Mouse (Mus musculus) heart, postnatal 0 days (tissue): ENCODE measurements around the gene Krt81. TPM values are rescaled to one million over a fixed set of nuclear protein-coding genes. Genes with fewer than 3 reads are reported as not detected.
A peak's percentile ranks its signal among the peaks of the same experiment; 100 is the strongest.

Source experiments
- ATAC-seq: fragments of 200-750 bp; cut with Nextera tagmentation; 2 replicates; pipeline ENCODE4 v1.8.0; 2017; ENCODE audit warnings: low read depth, moderate number of reproducible peaks, moderate library complexity; ENCODE audit not compliant: insufficient read depth
- DNase-seq: peaks from one replicate; pipeline ENCODE4 v3.0.0-alpha.2; 2016; ENCODE audit warnings: low spot score
- H3K27ac ChIP-seq: fragments of 300-500 bp; sonication (generic); 2 replicates; pipeline ENCODE4 v1.5.1; 2014; ENCODE audit warnings: low read depth, mild to moderate bottlenecking
- H3K27me3 ChIP-seq: fragments of 300-500 bp; sonication (generic); 2 replicates; pipeline ENCODE4 v1.6.1; 2014; ENCODE audit warnings: low read length, mixed read lengths; ENCODE audit not compliant: control insufficient read depth, insufficient read depth
- H3K36me3 ChIP-seq: fragments of 300-500 bp; sonication (generic); replicated peaks from 2 replicates; pipeline ENCODE4 v1.6.1; 2014; ENCODE audit warnings: low read length, mixed read lengths; ENCODE audit not compliant: control insufficient read depth, insufficient read depth
- H3K4me1 ChIP-seq: fragments of 300-500 bp; sonication (generic); 2 replicates; pipeline ENCODE4 v1.6.1; 2014; ENCODE audit warnings: antibody characterized with exemption; ENCODE audit not compliant: control insufficient read depth, insufficient read depth
- H3K4me2 ChIP-seq: fragments of 300-500 bp; sonication (generic); 2 replicates; pipeline ENCODE4 v1.6.1; 2014; ENCODE audit warnings: low read depth, mild to moderate bottlenecking, low read length, moderate library complexity
- H3K4me3 ChIP-seq: fragments of 300-500 bp; sonication (generic); 2 replicates; pipeline ENCODE4 v1.5.1; 2014; ENCODE audit warnings: low read depth, low read length
- H3K9ac ChIP-seq: fragments of 300-500 bp; sonication (generic); replicated peaks from 2 replicates; pipeline ENCODE4 v1.6.1; 2014; ENCODE audit warnings: low read depth, low read length, mixed read lengths
- H3K9me3 ChIP-seq: fragments of 300-500 bp; sonication (generic); replicated peaks from 2 replicates; pipeline ENCODE4 v1.6.1; 2016; ENCODE audit warnings: low read length; ENCODE audit not compliant: control insufficient read depth
- CTCF ChIP-seq: IDR thresholded peaks from 2 replicates; pipeline ENCODE4 v1.5.1; 2016; ENCODE audit warnings: antibody characterized with exemption, control low read depth, low read depth
- EP300 ChIP-seq: IDR thresholded peaks from 2 replicates; pipeline ENCODE4 v1.6.1; 2016; ENCODE audit warnings: antibody characterized with exemption, low read depth
- WGBS: fragments of 180-500 bp; shearing (Covaris S2); extraction: QIAGEN DNeasy Blood & Tissue Kit; methylation state at CpG from one replicate; pipeline ENCODE4 v1.1.7; 2014; 5-methylcytosine and 5-hydroxymethylcytosine counted together
- polyA plus RNA-seq: library from polyadenylated mRNA; unstranded; fragments of >200 nt; fragmentation: Nextera tagmentation; extraction: Ambion mirVana; gene quantifications from 2 replicates; pipeline ENCODE4 v1.2.1, GENCODE M21; 2015
- total RNA-seq: library from RNA; depleted of rRNA; stranded (reverse); fragments of >200 nt; gene quantifications from 2 replicates; pipeline ENCODE4 v1.2.3, GENCODE M21; 2014; ENCODE audit warnings: low replicate concordance

Krt81 gene
- total and polyA plus RNA-seq, 2 experiments from 2014 or later, result not detected

- no peak overlapping the region for H3K9ac ChIP-seq
- H3K27me3 ChIP-seq, result no peaks in the 10 kb centered on the region
- no peak for TF ChIP-seq EP300
- peak; percentile 71 for TF ChIP-seq CTCF
- H3K27ac ChIP-seq, result no peak overlapping the region
- H3K4me1 ChIP-seq, result no peaks in the 10 kb centered on the region
- 5% methylated on average over 13 of the region's 13 CpGs for WGBS
- no peaks in the 10 kb centered on the region for H3K36me3 ChIP-seq
- ATAC-seq (peak; percentile 85), DNase-seq (peak; percentile 66)
- H3K4me2 ChIP-seq, result no peak overlapping the region
- peaks cover 5% of the 10 kb centered on the region; the same call in 1 of the 2 replicates for H3K9me3 ChIP-seq
- no peak overlapping the region for H3K4me3 ChIP-seq
Measured at GRCm38 (mm10) chr15:101453093-101453736, 10.3 kb downstream of the Krt81 start.

- Histone ChIP-seq H3K27me3 (no peaks in the 10 kb centered on the region), H3K9me3 (no peaks in the 10 kb centered on the region), H3K4me2 (peak within 1 kb of the TSS; percentile 34), H3K27ac (no peak within 1 kb of the TSS), H3K4me3 (no peak within 1 kb of the TSS), H3K4me1 (no peaks in the 10 kb centered on the region), H3K36me3 (no peaks in the 10 kb centered on the region), H3K9ac (no peak within 1 kb of the TSS)
- ATAC-seq (no peak), DNase-seq (no peak)
- 56% methylated on average over 2 of the region's 2 CpGs for WGBS
- TF ChIP-seq CTCF (no peak), EP300 (no peak)
Measured at GRCm38 (mm10) chr15:101447444-101447843, 16.1 kb downstream of the Krt81 start, which contains the start of gene Krt88. Gene Krt88 (plus strand): TSS chr15:101447744.

GRCm38 (mm10) chr15:101446572-101446971, 17.0 kb downstream of the Krt81 start:
- H3K27me3 ChIP-seq, result no peaks in the 10 kb centered on the region
- H3K36me3 ChIP-seq, result no peaks in the 10 kb centered on the region
- H3K9ac ChIP-seq, result no peak overlapping the region
- ATAC-seq (no peak), DNase-seq (peak; percentile 29)
- TF ChIP-seq CTCF, result no peak
- no peak for TF ChIP-seq EP300
- H3K9me3 ChIP-seq, result no peaks in the 10 kb centered on the region
- H3K4me1 ChIP-seq, result no peaks in the 10 kb centered on the region
- WGBS, result 33% methylated on average over 11 of the region's 11 CpGs
- H3K27ac ChIP-seq, result no peak overlapping the region
- H3K4me3 ChIP-seq, result no peak overlapping the region
- H3K4me2 ChIP-seq, result peak overlapping the region; percentile 34

- H3K4me2 ChIP-seq, result no peak overlapping the region
- no peak overlapping the region for H3K4me3 ChIP-seq
- peaks cover 31% of the 10 kb centered on the region for H3K27me3 ChIP-seq
- DNase-seq, result no peak
- H3K4me1 ChIP-seq, result no peaks in the 10 kb centered on the region
- TF ChIP-seq EP300, result no peak
- no peak for TF ChIP-seq CTCF
- no peak for ATAC-seq
- no peak overlapping the region for H3K27ac ChIP-seq
- H3K9ac ChIP-seq, result no peak overlapping the region
- no peaks in the 10 kb centered on the region for H3K36me3 ChIP-seq
- 63% methylated on average over 4 of the region's 4 CpGs for WGBS
- no peaks in the 10 kb centered on the region for H3K9me3 ChIP-seq
Measured at GRCm38 (mm10) chr15:101440837-101441236, 22.7 kb downstream of the Krt81 start.

GRCm38 (mm10) chr15:101438555-101438954, 25.0 kb downstream of the Krt81 start, which contains the start of gene Krt87:
Gene Krt87 (minus strand): TSS chr15:101438804.
- DNase-seq, result no peak
- Histone ChIP-seq H3K9me3 (no peaks in the 10 kb centered on the region), H3K36me3 (no peaks in the 10 kb centered on the region), H3K4me3 (peak within 1 kb of the TSS; percentile 11), H3K27me3 (peaks cover 31% of the 10 kb centered on the region), H3K27ac (no peak within 1 kb of the TSS), H3K9ac (no peak within 1 kb of the TSS), H3K4me2 (peak within 1 kb of the TSS; percentile 23; the same call in 1 of the 2 replicates), H3K4me1 (no peaks in the 10 kb centered on the region)
- no peak for ATAC-seq
- 2% methylated on average over 34 of the region's 34 CpGs for WGBS
- no peak for TF ChIP-seq CTCF
- TF ChIP-seq EP300, result no peak

GRCm38 (mm10) chr15:101436611-101437010, 26.9 kb downstream of the Krt81 start:
- ATAC-seq, result no peak
- peaks cover 31% of the 10 kb centered on the region for H3K27me3 ChIP-seq

More at GRCm38 (mm10) chr15:101436611-101437010, 26.9 kb downstream of the Krt81 start:
- Histone ChIP-seq H3K36me3 (no peaks in the 10 kb centered on the region), H3K4me3 (no peak overlapping the region), H3K9ac (no peak overlapping the region), H3K4me2 (no peak overlapping the region), H3K4me1 (no peaks in the 10 kb centered on the region), H3K9me3 (no peaks in the 10 kb centered on the region), H3K27ac (no peak overlapping the region)
- TF ChIP-seq CTCF (no peak), EP300 (no peak)
- 86% methylated on average over 7 of the region's 7 CpGs for WGBS
- no peak for DNase-seq
